Mouse (Mus musculus) retina, postnatal 7 days (tissue): ENCODE measurements around the gene Txnrd1.

Experiments
- DNase-seq: peaks from one replicate; pipeline ENCODE4 v3.0.0-alpha.2; 2012; ENCODE audit warnings: low read depth, low spot score

The Txnrd1 gene

DNA sequence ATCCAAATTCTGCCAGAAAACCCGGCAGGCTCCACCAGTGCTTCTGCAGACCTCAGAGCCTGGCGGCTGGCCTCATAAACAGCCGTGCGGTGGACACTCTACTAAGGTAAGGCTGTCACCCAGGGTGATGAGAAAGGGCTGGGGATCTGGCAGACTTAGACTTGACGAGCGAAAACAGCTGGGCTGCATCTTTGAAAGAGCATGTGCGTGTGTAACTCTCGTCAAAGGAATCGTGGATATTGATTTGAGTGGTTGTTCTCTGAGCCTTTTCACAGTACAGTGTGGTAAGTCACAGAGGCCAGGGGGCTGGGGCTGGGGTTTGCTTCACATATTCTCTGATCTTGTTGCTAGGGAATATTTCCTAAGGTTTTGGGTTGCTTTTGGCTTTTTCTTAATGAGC lies at the start of gene Txnrd1:
Gene Txnrd1 (plus strand): TSS at position 26 of the 400 bp plus-strand sequence.
- DNase-seq = no peak

DNA sequence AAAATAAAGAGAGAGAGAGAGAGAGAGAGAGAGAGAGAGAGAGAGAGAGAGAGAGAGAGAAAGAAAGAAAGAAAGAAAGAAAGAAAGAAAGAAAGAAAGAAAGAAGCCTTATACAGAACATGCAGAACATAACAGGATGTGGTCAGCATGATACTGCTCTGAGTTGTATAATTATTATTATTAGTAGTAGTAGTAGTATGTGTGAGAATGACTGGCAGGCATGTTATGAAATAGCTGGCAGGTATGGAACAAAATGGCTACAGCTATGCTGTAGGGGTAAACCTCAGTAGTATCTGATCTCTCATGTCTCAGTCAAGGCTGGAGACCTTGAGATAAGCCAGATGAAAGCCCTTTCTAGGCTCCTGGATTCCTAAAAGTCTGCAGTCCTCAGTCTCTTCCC lies 44.6 kb upstream of the Txnrd1 start:
- no peak for DNase-seq

- no peak for DNase-seq
These were observed 43.2 kb upstream of the Txnrd1 start for GRCm38 (mm10) chr10:82790504-82790903.

GRCm38 (mm10) chr10:82791713-82792112 lies 42.0 kb upstream of the Txnrd1 start:
- no peak for DNase-seq

DNA sequence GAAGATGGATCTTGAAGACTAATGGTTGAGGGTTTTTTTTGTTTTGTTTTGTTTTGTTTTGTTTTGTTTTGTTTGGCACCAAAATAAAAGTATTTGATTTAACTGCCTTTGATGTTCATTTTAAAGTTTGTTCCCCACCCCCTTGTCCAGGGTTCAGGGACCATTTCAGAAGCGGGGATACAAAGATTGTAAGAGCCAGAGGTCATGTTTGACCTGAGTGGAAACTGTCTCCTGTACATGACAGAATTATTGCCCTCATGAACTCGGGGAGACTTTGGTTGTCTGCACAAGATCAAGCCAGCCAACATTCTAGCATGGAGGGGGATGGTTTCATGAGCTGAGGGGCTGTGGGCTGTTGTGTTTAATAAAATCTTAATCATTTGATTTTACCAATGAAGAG lies 41.4 kb upstream of the Txnrd1 start:
- DNase-seq = no peak

DNA sequence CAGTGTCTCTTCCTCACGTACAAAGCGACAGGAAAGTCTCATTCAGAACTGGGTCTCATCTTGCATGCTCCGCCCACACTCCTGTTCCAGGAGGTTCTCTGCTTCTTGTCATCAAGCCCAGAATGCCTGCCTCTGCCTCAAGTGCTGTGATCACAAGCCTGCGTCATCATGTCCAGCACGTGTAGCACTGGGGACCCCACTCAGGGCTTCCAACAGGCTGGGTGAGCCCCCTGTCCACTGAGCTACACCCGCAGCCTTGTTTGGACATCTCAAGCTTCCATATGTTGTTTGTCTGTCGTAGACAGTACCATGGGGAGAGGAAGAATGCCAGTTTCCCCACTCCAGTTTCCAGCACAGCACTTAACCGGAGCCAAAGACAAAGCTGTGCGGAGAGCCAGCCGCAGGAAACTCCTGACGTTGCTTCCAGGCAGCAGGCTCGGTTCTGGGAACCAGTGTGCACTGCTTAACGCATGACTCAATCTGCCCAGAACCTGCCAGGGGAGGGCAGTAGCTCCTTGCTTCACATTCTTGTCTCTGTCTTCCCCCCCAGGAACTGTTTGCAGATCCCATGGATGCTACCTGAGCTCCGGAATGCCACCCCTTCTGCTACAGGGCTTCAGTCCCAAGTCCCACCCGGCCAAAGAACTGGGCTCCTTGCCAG lies 38.5 kb upstream of the Txnrd1 start:
- DNase-seq = no peak

- DNase-seq = no peak
These were observed 38.0 kb upstream of the Txnrd1 start for GRCm38 (mm10) chr10:82795767-82796166.

DNA sequence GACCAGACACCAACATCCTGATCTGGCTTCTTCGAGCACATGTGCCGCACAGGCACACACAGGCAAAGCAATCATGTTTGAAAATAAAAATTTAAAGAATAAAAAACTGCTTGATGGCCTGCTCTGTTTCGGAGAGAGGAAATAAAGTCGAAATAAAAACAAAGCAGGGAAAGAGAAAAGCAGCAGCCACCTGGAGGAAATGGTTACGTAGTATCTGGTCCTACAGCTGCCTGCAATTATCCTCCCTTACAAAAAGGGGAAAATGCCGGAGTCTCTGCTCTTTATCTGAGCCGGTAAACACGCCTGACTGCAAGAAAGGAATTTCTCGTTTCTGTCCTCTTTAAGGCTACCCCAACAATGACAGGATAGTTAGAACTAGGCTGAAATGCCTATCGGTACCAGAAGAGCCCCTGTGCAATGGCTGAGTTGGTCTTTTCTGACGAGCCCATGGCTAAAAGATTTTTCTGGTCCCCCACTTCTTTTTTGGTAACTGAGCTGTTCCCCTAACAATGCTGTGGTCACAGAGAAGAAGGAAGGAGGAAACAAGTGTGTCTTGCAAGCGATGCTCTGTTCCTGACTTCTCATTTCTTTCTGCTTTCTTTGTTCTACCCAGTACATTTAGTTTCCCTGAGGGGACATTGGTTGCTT lies 37.2 kb upstream of the Txnrd1 start:
- no peak for DNase-seq

GRCm38 (mm10) chr10:82797119-82797491 lies 36.6 kb upstream of the Txnrd1 start:
- DNase-seq = no peak

GRCm38 (mm10) chr10:82798312-82798933 lies 35.3 kb upstream of the Txnrd1 start:
- DNase-seq = no peak

DNA sequence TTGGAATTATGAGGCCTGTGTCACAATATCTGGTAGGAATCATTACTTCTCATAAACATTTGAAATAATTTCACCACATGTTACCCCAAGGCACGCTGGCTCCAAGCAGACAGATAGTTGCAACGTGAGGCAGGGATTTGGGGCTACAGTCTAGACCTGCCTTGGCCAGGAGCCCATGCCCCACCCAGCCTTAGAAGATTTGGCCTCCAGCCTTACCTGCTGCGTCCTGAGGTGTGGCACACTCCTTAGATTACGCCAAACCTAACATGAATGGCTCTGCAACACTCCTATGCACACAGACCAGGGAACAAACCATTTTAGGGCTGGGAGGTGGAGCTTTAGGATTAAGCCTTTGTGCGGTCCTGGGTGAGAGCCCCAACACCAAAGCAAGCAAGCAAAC lies 33.7 kb upstream of the Txnrd1 start:
- DNase-seq = no peak

DNA sequence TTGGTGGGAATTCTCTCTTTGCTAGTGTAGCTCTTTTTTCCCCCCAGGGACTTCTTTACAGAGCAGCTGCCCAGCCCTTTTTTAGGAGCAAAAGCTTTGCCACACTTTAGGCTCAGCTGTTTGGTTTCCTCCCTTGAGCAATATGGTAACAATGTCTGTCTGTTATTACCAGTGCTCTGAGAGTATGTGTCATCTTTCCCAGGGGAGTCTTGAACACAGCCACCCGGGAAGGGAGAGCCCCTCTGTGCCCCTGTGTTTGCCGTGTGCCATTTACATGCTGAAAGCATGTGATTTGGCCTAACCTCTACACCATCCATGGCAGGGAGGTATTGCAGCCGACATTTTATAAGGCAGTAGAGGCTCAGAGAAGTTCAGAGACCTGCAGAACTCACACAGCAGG lies 29.4 kb upstream of the Txnrd1 start:
- DNase-seq = no peak

GRCm38 (mm10) chr10:82805111-82805510 lies 28.6 kb upstream of the Txnrd1 start:
- DNase-seq = no peak

DNA sequence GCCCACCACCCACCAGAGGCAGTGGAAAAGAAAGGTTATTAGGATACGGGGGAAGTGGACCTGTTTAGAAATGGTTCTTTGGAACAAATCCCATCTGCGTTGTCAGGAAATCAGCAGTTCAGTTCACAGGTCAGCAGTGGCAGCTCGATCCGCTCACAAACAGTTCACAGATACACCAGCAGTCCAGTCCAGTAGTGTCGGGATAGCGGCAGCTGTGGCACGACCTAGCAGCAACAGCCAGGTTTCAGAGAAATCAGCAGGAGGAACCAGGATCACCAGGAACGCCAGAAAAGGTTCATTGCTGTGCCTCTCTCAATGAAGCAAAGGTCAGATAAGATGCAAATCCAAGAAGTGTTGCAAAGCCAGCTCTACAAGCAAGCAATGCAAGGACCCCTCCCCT lies 27.3 kb upstream of the Txnrd1 start:
- DNase-seq = no peak

DNA sequence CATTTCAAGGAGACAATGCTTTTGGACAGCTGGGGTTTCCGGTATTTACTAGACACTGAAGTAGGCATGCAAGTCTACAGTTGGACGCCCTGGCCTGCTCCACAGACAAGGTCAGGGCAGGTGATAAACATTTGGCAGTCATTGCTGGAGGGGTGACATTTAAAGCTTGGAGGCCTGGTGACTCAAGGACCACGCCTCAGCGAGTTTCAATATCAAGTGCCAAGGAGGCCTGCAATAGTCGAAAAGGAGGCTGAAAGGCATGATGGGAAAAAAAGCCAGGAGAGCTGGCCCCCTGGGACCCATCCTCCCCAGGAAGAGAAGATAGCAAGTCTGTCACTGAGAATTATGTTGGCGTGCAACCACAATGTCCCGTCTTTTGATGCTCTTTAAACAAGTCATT lies 26.5 kb upstream of the Txnrd1 start:
- DNase-seq = no peak

DNA sequence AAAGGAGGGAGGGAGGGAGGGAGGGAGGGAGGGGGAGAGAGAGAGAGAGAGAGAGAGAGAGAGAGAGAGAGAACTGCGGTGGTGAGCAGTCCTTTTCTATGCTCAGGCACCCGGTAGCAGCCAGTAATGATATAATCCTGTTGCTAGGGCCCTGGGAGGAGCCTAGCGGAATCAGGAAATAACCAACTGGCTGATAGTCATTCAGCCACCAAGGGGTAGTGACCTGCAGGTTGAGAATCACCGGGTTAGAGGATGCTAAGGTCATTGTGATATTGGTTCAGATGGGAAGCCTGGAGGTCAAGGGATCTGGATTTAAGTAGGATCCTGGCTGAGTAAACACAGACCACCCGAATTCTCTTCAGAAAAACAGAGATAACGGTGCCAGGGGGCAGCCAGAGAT lies 25.6 kb upstream of the Txnrd1 start:
- no peak for DNase-seq

- DNase-seq = no peak
These were observed 24.9 kb upstream of the Txnrd1 start for GRCm38 (mm10) chr10:82808891-82809290.

- DNase-seq = no peak
These were observed 24.4 kb upstream of the Txnrd1 start for GRCm38 (mm10) chr10:82809352-82809751.

DNA sequence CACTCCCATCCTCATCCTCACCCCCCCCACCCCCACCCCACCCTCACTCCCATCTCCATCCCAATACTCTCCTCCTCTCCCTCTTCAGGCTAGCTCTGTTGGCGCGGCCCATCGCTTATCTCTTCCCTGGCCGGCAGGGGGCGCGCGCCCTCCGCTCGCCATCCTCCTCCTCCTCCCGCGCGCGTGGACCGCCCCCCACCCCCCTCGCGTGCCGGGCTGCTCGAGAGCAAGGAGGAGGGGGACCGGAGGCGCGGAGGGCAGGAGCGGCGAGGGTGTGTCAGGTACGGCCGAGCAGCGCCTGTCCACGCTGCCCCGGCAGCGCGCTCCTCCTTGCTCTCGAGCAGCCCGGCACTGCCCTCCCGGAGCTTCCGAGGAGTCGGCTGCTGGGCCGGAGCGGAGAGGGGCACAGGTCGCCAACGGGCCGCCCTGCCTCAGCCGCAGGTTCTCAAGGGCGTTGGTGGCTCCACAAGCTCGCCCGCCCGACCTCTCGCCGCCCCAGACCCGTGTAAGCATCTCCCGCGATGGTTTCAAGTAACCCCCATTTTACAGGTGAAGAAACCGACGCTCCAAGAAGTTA lies 21.8 kb upstream of the Txnrd1 start:
- DNase-seq = peak; percentile 74

GRCm38 (mm10) chr10:82814096-82814970 lies 19.4 kb upstream of the Txnrd1 start:
- no peak for DNase-seq

DNA sequence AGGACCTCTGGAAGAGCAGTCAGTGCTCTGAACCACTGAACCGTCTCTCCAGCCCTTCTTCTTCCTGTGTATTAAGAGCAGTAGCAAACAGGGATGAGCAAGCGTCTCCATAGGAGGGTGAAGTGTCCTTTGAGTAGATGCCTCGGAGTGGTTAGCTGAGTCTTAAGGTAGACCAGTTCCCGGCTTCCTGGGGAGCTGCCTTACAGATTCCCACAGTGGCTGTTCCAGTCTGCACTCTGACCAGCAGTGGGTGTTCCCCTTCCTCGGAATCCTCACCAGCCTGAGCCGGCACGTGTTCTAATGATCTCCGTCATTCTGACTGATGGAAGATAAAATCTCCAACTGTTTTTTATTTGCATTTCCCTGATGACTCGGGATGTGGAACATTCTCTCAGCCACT lies 17.3 kb upstream of the Txnrd1 start:
- DNase-seq = no peak

GRCm38 (mm10) chr10:82817514-82817913 lies 16.2 kb upstream of the Txnrd1 start:
- DNase-seq = no peak
